Mouse (Mus musculus) Muller cell, postnatal 12 days (primary cell): Measurements from ENCODE around the gene Arhgef7.
A peak's percentile ranks its signal among the peaks of the same experiment; 100 is the strongest.

Source experiments
- DNase-seq: peaks from one replicate; pipeline ENCODE4 v3.0.0-alpha.2; 2015; ENCODE audit errors: inconsistent ontology term

Gene Arhgef7

DNA sequence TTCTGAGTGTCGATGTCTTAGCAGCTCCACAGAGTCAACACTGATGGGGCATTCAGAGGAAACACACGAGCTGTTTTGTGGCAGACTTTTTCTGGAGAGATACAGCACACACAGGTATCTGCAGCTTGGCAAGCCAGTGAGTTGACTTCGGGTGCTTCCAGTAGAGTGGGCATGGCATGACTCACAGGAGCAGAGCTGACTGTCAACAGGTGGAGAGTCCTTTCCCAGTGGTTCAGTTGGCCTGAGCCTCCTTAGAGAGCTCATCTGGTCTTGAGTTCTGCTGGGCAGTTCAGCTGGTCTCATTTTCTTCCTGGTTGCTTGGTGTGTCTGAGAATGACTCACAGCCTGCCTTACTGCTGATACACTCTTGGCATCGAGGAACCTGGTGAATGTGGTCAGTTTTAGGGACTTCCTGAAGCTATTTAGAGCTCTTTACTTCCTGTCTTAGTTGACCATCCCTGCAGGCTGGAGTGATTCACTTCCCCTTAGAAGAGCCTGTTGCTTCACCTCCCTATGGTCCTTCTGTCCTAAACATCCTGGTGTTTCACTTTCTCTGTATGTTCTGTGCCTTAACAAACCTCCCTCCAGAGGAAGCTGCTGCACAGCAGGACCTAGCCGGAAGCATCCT lies 39.8 kb downstream of the Arhgef7 start:
- DNase-seq: peak; percentile 64

DNA sequence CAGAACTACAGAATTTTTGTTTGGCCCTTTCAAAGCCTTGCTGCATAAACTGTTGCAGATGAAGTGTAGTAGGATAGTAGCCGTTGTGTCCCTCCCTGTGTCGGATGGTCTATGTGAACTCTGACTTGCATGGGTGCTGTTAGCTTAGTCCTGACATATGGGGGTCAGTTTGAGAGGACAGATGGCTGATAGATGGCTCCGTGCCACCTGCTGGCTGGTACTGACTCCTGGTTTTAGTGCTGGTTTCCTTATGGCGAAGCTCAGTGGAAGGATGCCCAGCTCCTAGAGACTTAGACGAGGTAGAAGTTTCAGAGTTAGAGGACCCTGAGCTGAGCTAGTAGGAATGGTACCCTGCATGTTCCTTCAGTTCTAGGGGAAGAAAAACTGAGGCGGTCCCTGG lies 42.5 kb downstream of the Arhgef7 start:
- DNase-seq: no peak

DNA sequence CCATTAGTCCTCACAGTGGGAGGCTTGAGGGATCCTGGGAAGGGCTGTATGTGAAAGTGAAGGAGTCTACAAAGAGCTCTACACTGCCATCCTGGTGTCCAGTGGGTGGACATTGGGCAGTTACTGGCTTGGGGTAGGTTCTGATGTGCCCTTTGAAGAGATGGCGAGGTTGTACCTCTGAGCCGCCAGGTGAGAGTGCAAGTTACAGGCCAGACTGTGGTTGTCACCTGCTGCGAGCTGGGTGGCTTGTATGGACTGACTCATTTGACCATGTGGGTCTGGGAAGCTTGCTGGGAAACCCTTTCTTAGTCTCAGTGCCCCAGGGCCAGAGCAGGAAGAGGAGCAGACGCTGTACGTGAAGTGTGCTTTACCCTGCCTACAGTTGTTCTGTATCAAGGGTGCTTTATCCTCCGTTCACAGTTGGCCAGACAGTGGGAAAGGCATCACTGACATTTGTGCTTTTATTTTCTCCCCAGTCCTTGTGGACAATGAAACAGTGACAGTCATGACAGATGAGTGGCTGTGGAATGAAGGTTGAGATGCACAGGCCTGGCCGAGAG lies 43.1 kb downstream of the Arhgef7 start:
- DNase-seq: peak; percentile 31

DNA sequence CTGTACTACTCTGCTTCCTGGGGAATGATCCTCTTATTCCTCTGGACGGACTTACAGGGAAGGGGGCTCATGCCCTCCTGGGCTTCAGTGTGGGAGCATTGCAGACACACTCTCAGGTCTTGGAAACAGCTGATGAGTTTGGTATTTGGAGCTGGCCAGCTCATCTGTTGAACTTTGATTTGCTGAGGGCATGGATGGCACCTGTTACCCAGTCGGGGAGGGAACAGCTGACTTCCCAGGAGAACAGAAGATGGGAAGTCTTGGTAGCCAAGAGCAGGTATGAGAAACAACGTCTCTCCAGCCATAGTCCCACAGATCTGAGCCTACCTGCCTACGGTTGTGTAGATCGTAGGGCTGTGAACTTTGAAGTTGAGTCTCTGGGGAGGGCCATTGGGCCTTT lies 44.1 kb downstream of the Arhgef7 start:
- no peak for DNase-seq

DNA sequence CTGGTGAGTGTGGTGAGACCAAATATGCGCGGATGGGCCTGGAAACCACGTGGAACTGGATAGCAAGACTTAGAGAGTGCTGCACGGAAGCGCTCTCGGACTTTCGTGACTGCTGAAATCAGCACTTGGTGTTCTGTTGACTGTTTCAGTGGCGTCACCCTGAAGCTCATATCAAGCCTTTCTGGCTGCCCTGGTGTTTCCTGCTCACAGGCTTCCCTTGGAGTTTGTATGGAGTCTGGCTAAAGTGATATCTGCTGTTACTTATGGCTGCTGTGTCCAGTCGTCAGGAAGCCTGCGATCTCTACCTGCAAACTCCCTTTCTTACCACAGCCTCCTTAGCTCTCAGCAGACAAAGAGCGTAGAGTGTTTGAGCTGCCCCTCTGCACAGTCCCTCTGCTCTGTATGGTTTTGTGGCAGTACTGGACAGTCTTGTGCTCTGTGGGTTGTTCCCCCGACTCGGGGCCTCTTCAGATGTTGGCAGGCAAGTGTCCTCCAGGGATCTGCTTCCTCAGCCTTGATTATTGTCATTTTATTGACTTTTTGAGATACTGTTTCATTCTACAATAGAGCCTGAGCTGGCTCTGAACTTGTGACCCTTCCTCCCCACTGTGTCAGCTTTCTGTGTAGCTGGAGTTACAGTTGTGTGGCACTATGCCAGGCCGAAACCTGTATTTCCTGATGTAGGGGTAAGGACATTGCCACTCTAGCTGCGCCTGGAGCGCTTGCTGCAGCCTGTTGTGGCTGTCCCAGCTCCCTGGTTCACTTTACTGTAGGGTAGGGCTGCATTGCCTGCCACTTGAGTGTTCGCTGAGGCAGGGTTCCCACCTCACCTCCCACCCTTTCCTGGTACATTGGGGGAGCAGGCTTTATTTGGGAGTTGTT lies 46.9 kb downstream of the Arhgef7 start:
- DNase-seq: no peak

DNA sequence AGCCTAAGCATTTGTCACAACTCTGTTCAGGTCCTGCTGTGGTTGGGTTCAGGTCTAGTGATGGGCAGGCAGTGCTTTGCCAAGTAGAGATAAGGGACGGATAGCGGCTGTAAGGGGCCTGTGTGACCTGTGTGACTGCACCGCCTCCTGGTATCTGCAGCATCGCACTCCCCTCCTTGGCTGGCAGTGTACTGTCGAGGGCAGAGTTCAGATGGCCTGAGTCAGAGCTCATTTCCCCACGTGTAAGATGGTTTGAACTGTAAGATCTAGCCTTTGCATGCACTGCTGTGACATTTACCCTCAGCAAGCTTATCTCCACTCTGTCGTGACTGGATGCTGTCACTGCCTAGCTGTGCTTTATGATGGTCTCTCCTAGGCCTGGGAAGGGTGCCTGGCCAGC lies 48.4 kb downstream of the Arhgef7 start:
- no peak for DNase-seq

DNA sequence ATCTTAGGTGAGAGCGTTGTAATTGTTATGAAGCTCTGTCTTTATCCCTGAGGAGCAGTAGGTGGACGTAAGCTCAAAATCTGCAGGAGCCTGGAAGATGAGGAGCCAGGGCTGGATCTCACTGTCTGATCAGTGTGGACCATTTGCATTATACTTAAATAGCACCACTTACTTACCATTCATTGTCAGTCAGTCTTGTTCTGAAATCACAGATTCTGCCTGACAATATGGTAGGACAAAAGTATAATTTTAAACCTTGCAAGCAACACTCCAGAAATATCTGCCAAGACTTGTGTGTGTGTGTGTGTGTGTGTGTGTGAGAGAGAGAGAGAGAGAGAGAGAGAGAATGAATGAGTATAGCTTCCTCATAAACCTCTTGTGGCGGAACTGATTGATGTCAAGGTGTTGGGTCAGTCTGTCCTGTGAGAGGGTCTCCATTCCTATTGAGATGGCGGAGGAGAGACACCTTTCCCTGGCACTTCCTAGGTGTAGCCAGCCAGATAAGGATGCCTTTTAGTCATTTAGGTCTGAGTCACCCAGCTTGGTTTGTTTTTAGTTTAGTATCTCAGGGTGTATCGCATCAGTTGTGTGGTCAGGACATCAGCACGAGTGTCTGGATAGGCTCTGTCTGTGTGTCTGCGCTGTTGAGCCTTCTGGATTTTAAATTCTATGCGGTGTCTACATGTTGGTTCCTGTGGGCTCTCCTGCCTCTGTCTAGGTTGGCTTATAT lies 49.1 kb downstream of the Arhgef7 start:
- no peak for DNase-seq

DNA sequence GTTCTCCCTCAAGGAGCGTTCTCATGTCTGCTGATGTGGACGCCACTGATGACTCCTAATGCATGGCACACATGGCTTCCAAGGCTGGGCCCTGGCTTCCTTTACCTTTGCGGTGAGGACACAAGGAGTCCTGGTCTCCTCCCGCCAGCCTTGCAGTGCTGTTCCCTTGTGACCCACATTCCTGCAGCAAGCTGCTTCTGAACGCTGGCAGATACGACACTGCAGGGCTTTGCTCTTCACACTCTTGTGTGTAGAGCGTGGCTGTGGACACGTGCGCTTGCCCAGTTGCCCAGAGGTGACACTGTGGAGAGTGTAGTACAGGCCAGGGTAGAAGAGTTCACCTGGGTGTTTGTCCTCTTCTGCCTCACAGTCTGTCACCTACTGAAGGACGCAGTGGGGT lies 49.7 kb downstream of the Arhgef7 start:
- no peak for DNase-seq

DNA sequence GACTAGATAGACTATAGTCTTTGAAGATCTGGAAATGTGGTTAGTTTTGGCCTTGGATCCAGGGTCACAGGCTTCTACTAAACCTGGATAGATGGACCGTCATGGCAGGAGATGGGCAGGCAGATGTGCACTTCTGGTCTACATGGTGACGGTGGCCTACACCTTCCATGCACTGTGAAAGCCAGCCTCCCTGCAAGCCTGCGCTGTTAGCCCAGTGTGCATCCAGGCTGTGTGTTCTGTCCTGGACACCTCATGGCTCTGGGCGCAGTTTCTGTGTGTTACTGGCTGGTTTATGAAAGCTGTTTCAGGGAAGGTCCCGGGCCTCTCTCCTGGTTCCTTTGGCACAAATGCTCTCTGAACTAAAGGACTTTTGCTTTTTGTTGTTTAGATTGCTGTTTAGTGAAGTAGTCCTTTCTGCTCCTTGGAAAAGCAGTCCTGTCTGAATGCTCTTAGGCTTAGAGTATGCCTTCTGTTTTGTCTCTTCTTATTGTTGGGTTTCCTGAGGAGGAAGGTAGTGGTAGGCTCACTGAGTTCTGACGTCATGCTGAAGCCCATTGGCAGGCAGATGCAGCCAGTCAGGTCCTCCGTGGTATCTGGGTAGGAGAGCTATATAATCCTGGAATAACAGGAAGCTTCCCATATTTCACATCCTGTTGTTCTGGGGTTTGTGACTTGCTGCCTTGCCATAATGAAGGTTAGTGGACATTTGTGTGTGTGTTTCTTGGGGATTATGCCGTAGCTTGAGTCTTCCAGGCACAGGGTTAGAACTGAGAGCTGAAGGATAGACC lies 51.3 kb downstream of the Arhgef7 start:
- no peak for DNase-seq

DNA sequence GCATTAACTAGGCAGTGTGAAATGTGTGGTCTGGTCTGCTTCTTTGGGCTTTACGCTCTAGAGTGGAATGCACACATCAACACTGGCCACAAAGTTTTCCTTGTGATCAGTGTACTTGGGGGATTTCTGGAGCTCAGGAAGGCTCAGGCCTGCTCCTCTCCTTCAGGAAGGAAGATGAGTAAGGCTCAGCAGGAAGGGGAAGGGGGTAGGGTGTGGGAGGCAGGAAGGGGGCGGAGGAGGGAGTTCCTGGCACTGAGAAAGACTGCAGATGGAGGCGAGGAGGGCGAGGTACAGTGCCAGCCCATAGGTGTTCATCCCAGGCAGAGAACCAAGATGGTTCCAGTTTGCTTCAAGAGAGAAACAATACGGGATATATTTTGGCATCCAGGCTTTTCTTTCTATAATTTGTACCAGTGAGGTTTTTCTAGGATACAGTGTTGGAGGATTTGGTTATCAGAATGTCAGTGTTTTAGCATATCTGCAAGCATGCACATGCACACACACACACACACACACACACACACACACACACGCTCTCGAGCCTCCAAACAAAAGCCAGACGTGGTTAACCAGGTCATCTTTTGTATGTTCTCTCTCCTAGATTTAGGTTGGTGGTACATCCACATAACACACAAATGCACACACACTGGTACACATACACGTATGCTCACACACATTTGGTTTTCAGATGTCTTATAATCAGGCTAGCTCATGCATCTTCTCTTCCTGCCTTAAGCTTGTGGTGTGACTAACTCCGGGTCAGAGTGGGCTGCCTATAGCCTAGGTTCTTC lies 52.5 kb downstream of the Arhgef7 start:
- peak; percentile 21 for DNase-seq

DNA sequence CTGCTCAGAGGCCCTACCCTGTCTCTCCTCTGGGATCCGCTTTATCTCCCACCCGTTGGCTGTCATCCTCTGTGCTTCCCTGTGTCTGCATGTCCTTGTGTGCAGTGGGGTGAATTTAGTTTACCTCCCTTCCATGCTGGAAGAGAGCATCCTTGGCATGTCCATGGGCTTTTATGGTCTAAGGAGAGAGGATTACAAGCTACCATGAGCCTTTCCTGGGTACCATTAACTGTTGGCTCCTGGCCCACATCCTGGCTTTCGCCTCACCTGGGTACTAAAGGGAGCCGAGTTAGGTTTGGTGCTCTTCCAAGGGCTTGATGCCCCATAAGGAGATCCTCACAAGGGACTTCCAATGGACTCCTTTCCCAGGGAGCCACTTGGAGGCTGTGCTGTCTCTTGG lies 53.1 kb downstream of the Arhgef7 start:
- DNase-seq: no peak

DNA sequence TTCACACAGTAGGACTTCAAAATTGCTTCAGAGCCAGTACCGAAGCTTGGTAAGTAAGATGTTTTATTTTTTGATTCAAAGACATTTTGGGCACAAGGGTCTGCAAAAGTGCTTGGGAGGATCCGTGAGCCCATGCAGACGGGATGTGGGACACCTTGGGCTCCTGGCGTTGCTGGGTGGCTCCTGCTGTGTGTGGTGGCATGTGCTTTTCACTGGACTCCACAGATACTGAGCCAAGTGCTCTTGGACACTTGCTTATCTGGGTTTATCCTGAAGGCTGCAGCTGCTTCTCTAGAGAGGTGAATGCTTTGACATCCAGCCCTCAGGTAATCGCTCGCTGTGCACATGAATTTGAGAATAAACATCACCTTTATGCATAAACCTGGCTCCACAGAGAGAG lies 55.1 kb downstream of the Arhgef7 start:
- DNase-seq: no peak

DNA sequence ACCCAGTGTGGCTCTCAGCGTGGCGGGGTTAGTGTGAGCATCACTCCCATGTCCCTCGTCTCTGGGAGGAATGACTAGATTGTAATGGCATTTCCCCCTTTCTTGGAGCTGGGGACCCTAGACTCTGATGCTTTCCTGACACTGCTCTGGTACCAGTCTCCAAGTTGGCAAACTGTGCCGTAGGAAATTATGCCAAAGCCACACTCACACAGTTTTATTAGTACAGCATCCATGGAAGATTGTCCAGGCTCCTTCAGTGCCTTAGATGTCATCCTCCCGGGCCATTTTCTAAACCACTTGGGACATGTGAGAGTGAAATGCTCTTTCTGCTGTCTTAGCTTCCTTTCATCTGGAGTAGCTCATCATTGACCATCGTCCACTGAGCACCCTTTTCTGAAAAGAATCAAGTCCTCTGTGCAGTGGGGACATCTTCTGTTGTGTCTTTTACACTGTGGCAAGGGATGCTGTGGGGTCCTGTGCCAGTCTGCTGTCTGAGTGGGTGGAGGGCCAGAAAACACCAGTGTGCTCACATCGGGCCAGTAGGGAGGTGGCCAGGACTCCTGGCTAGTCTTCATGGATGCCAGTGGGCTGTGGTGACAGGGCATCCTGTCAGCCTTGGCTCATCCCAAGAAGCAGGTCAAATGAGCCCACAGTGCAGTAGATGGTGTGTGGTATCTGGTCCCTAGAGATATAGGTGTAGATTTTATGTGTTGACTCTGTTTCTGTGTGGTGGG lies 56.5 kb downstream of the Arhgef7 start:
- no peak for DNase-seq

DNA sequence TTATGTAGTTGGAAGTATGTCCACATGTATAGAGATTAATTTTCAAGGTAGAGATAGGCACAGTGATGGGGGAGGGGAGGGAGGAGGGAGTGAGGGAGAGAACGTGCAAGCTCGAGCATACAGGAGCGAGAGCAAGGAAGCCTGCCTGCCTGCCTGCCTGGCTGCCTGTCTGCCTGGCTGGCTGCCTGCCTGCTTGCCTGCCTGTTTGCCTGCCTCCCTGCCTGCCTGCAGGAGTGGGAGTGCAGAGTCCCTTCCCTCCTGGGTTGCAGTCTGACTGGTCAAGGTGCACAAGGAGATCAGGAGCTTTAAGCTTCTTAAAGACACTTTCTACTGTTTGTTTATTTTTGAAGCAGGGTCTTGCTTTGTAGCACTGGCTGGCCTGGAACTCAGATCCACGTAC lies 57.6 kb downstream of the Arhgef7 start:
- DNase-seq: no peak

DNA sequence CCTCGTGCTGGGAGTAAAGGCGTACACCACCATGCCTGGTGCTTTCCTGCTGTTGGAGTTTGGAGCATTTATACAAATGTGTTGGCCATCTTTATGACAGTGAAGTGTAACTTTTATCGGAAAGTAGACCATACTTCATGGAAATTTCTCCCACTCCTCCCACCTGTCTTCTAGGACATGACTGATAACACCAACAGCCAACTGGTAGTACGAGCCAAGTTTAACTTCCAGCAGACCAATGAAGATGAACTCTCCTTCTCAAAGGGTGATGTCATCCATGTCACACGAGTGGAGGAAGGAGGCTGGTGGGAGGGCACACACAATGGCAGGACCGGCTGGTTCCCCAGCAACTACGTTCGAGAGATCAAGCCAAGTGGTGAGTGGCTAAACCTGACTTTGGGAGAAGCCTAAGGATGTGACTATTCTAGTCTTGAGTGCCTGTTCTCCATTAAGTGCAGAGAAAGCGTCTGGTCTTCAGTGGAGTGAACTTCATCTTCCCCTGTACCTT lies 58.1 kb downstream of the Arhgef7 start:
- DNase-seq: no peak

DNA sequence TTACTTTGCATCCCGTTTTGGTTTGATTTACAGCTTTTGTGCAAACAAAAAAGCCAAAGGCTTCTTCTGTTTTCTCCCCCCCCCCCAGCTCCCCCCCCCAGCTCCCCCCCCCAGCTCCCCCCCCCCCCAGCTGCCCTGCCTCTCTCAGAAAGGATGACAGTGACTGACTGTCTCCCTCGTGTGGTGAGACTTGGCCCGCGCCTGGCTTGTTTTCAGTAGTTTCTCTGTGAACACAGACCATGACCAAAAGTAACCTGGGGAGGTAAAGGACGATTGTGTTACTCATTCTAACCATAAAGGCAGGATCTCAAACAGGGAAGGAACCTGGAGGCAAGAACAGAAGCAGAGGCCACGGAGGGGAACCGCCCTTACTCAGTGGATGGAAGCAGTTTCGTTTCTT lies 60.7 kb downstream of the Arhgef7 start:
- DNase-seq: peak; percentile 43

DNA sequence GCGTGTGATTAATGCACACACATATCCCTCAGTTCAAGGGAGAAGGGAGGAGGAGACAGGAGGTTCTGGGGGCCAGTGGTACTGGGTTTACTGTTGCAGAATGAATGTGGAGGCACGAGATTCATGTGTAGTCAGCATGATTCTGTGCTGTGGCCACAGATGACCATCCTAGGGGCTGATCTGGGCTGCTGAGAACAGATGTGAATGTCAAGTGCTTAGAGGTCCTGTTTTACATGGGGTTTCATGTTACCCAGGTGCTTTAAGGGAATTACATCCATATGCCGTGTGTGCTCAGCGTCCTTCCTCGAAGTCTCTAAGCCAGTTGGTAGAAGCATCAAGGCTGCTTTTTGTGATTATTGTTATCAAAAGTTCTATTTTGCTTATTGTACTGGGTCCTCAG lies 61.6 kb downstream of the Arhgef7 start:
- no peak for DNase-seq

DNA sequence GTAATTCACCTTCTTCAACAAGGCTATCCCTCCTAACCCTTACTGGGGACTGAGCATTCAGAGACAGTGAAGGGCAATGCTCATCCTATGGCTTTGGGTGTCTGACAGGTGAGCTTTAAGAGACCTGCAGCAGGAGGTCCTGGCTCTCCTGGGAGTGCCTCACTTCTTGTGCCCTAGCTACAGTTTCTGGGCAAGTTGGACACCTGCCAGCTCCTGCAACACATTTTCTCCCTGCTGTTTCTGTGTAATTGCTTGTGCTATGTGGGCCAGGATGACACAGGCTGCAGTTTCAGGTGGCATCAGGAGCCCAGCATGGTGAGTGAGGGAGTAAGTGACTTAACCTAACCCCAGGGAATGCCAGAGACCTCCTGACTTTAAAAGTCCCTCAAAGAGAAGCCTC lies 67.4 kb downstream of the Arhgef7 start:
- DNase-seq: peak; percentile 22

DNA sequence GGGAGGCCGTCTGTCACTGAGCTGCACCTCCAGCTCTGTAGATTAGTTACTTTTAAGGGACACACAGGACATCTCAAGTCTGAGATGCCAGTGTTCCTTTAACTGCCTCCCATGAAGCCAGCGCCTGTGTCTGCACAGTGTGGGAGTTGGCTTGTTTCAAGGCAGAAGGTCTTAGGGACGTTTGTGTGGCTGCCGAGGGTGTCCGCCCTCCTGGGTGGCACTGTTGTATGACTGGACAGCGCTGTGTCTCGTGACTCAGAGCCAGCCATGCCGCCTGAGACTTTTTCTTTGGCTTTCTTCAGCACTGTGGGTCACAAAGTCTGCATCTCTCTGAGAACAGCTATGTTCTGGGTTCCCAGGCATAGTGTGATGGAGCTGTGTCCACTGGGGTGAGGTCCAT lies 69.6 kb downstream of the Arhgef7 start:
- peak; percentile 68 for DNase-seq
